Mouse (Mus musculus) neural tube, embryonic 14.5 days (tissue): Measurements from ENCODE around the gene Cd207. TPM values are rescaled to one million over a fixed set of nuclear protein-coding genes. Genes with fewer than 3 reads are reported as not detected.

Source experiments
- polyA plus RNA-seq: library from polyadenylated mRNA; unstranded; fragments of >200 nt; fragmentation: Nextera tagmentation; extraction: Ambion mirVana; gene quantifications from 2 replicates; pipeline ENCODE4 v1.2.1, GENCODE M21; 2014

Cd207 gene
- polyA plus RNA-seq, 1 experiment from 2014 or later = not detected

Other genes starting within 250 kb of the Cd207 start
- 47.7 and 67.0 TPM in 2 replicates for gene Tet3, start 218.8 kb downstream of the Cd207 start, polyA plus RNA-seq
- gene Dguok, start 170.9 kb downstream of the Cd207 start, polyA plus RNA-seq = 76.5 and 80.2 TPM in 2 replicates
- gene Actg2, start 141.6 kb downstream of the Cd207 start, polyA plus RNA-seq = 0.80 and 1.1 TPM in 2 replicates
- gene Stambp, start 105.1 kb downstream of the Cd207 start, polyA plus RNA-seq = 61.0 and 70.1 TPM in 2 replicates
- gene Clec4f, start 21.7 kb downstream of the Cd207 start, polyA plus RNA-seq = 0.08 TPM in 1 of 2 replicates, not detected in the other
- not detected in 2 replicates for gene Vax2, start 33.4 kb upstream of the Cd207 start, polyA plus RNA-seq
- not detected in 2 replicates for gene Atp6v1b1, start 65.1 kb upstream of the Cd207 start, polyA plus RNA-seq
- 0.24 and 0.27 TPM in 2 replicates for gene Ankrd53, start 84.8 kb upstream of the Cd207 start, polyA plus RNA-seq
- gene Tex261, start 98.0 kb upstream of the Cd207 start, polyA plus RNA-seq = 44.8 and 54.2 TPM in 2 replicates
- 99.0 and 112 TPM in 2 replicates for gene Nagk, start 117.1 kb upstream of the Cd207 start, polyA plus RNA-seq
- 26.0 and 29.7 TPM in 2 replicates for gene Paip2b, start 153.9 kb upstream of the Cd207 start, polyA plus RNA-seq
- 104 and 118 TPM in 2 replicates for gene Zfp638, start 189.3 kb upstream of the Cd207 start, polyA plus RNA-seq